Mouse (Mus musculus) frontal cortex, adult 2 months (tissue): ENCODE results near the gene BC035044. TPM values are rescaled to one million over a fixed set of nuclear protein-coding genes. Genes with fewer than 3 reads are reported as not detected.
"Not testable (repeated sequence)": the region's sequence is repeated elsewhere in the genome, so short reads cannot be mapped to it uniquely, and the experiment has no call there.

Experiments used
- DNase-seq, 2 experiments: peaks; one replicate each; pipeline ENCODE4 v3.0.0; 2022; ENCODE audit warnings: low spot score in 1 of 2; ENCODE audit errors: extremely low spot score in 1 of 2
- polyA plus RNA-seq: library from polyadenylated mRNA; depleted of rRNA; stranded (reverse); fragments of >200 nt; gene quantifications from 2 replicates; pipeline ENCODE4 v1.2.3, GENCODE M21; 2012; rRNA removed

Gene BC035044
- 2.0 and 2.3 TPM in 2 replicates for polyA plus RNA-seq

GRCm38 (mm10) chr6:128890948-128891355, at the start of gene BC035044:
Gene BC035044 (minus strand): TSS chr6:128891126.
- DNase-seq: no peak

GRCm38 (mm10) chr6:128935889-128936665, 45.2 kb upstream of the BC035044 start:
- DNase-seq: not testable (repeated sequence)

GRCm38 (mm10) chr6:128934081-128934480, 43.2 kb upstream of the BC035044 start, which contains the start of gene Clec2g:
Gene Clec2g (plus strand): TSS chr6:128934381.
- not testable (repeated sequence) for DNase-seq

GRCm38 (mm10) chr6:128933050-128933449, 42.1 kb upstream of the BC035044 start:
- DNase-seq: no peak

GRCm38 (mm10) chr6:128917322-128917721, 26.4 kb upstream of the BC035044 start:
- DNase-seq: no peak

GRCm38 (mm10) chr6:128913598-128914254, 22.8 kb upstream of the BC035044 start:
- DNase-seq: no peak

- DNase-seq: not testable (repeated sequence)
Measured at GRCm38 (mm10) chr6:128900796-128901552, 10.0 kb upstream of the BC035044 start.

- DNase-seq: no peak
Measured at GRCm38 (mm10) chr6:128900044-128900443, 9.1 kb upstream of the BC035044 start.

GRCm38 (mm10) chr6:128895404-128896001, 4.6 kb upstream of the BC035044 start:
- DNase-seq: no peak

- no peak for DNase-seq
Measured at GRCm38 (mm10) chr6:128888834-128889233, 2.1 kb downstream of the BC035044 start.

- DNase-seq: peak; percentile 11 to 74
Measured at GRCm38 (mm10) chr6:128887091-128887790, 3.7 kb downstream of the BC035044 start, which contains the start of gene Clec2i. Gene Clec2i (plus strand): TSS chr6:128887588.

GRCm38 (mm10) chr6:128871910-128872610, 18.9 kb downstream of the BC035044 start:
- DNase-seq: no peak

- DNase-seq: no peak
Measured at GRCm38 (mm10) chr6:128868861-128869260, 22.1 kb downstream of the BC035044 start.

GRCm38 (mm10) chr6:128857976-128858375, 33.0 kb downstream of the BC035044 start:
- DNase-seq: no peak

- peak in 1 of 2 experiments; percentile 22 for DNase-seq
Measured at GRCm38 (mm10) chr6:128856250-128856649, 34.7 kb downstream of the BC035044 start.

GRCm38 (mm10) chr6:128855477-128855876, 35.4 kb downstream of the BC035044 start:
- DNase-seq: no peak

GRCm38 (mm10) chr6:128854895-128855294, 36.0 kb downstream of the BC035044 start:
- no peak for DNase-seq

GRCm38 (mm10) chr6:128854024-128854820, 36.7 kb downstream of the BC035044 start:
- peak in 1 of 2 experiments; percentile 77 for DNase-seq
